Mouse (Mus musculus): ENCODE measurements around the gene Ccr8.

Gene Ccr8

DNA sequence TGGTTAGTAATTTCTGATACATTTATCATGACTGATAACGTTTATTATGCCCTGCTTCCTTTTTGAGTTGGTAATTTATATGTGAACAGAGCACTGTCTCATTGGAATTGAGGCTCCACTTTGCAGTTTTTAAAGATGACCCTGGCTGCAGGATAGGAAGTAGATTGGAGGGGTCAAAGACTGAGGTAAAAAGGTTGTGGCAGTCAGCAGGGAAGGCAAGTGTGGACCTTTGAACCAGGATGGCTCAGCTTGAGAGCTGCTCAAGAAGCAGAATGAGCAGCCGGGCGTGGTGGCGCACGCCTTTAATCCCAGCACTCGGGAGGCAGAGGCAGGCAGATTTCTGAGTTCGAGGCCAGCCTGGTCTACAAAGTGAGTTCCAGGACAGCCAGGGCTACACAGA lies 21.5 kb downstream of the Ccr8 start:
- CTCF ChIA-PET, result interaction anchor here in 3 of 4 experiments (0.6 to 1.0 kb wide), 4 partner anchors 9 to 1592 kb away, joined by 3 to 9 read pairs (median 4); partner anchors contain the start of gene Sec22c (in 1 of the 3)
- POLR2A ChIA-PET, result interaction anchor here (0.6 to 19.0 kb wide), 8 partner anchors 10 to 947 kb away, joined by 3 to 551 read pairs (median 5); partner anchors contain the start of gene Rpsa (in 3 of the 4)

DNA sequence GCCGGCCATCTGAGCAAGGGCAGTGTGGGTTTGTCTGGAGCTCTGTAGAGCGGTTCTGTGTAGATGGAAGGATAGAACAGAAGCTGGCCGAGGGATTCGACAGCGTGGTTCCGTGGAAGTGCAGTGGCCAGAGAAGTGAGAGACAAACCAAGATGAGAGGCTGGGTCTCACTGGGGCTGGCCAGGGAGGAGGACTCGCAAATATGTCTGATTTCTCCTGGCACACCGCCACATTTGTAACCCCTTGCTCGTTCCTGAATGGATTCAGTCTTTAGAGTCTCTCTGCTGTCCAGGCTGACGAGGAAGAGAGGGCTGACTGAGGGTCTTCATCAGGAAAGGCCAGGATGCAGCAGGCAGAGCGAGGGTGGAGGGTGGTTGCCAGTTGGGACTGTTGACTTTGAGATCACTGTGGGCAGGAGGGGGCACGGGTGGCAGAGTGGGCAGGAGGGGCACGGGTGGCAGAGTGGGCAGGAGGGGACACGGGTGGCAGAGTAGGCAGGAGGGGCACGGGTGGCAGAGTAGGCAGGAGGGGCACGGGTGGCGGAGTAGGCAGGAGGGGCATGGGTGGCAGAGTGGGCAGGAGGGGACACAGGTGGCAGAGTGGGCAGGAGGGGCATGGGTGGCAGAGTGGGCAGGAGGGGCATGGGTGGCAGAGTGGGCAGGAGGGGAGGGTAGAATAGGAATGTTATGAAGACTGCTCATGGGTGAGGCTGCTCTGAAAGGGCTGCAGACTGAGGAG lies 22.3 kb downstream of the Ccr8 start:
- POLR2A ChIA-PET, result interaction anchor here in 3 of 4 experiments (0.6 to 19.0 kb wide), 9 partner anchors 10 to 59 kb away, joined by 3 to 551 read pairs (median 4); partner anchors contain the start of gene Rpsa (in 3 of the 3)
- CTCF ChIA-PET, result interaction anchor here in 3 of 4 experiments (0.5 to 1.0 kb wide), 8 partner anchors 8 to 1969 kb away, joined by 3 to 9 read pairs (median 4); partner anchors contain the start of gene Sec22c (in 1 of the 3)

DNA sequence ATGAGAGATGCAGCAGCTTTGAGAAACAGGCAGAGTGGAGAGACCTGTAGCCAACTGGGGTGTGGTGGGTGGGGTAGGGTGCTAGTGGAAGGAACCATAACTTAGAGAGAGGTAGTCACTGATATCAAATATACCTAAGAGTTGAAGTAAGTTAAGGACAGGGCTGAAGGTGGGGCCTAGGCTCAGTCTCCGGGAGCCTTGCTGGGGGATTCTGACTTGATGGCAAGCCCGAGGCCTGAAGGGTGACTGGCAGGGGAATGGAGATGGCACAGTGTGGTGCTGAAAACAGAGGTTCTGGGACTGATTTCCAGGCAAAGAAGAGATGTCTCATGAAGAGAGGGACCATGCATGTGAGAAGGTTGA lies 22.9 kb downstream of the Ccr8 start:
- POLR2A ChIA-PET, result interaction anchor here in 3 of 4 experiments (0.6 to 19.0 kb wide), 5 partner anchors 13 to 59 kb away, joined by 3 to 551 read pairs (median 8); partner anchors contain the start of gene Rpsa (in 3 of the 3)
- CTCF ChIA-PET, result interaction anchor here in 3 of 4 experiments (0.5 to 0.9 kb wide), 4 partner anchors 23 to 109 kb away, joined by 3 to 4 read pairs (median 3); no protein-coding TSS in a partner anchor

DNA sequence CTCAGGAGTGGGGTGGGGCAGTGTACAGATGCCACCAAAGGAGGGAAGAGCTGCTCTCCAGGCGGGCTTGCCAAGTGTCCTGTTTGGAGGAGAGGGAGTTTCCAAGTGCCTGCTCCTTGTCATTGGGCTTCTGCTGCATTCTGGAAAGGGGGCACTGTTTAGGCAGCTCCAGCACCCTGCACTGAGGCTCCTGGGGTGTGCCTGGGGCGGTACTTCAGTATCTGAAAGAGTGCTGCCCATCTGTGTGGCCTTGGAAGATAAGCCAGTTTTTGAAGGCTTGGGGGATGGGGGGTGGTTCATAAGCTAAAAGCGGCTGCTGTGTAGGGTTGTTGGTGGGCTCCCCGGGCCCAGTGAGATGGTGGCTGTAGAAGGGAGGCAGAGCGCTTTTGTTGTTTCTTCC lies 23.7 kb downstream of the Ccr8 start:
- ChIA-PET CTCF (interaction anchor here in 3 of 4 experiments (0.9 to 1.7 kb wide), 7 partner anchors 11 to 142 kb away, joined by 3 to 6 read pairs (median 3); no protein-coding TSS in a partner anchor), POLR2A (interaction anchor here (0.5 to 19.0 kb wide), 16 partner anchors 10 to 181 kb away, joined by 3 to 551 read pairs (median 4); partner anchors contain the start of genes Rpsa (in 4 of the 4) and Mobp (in 1 of the 4))

DNA sequence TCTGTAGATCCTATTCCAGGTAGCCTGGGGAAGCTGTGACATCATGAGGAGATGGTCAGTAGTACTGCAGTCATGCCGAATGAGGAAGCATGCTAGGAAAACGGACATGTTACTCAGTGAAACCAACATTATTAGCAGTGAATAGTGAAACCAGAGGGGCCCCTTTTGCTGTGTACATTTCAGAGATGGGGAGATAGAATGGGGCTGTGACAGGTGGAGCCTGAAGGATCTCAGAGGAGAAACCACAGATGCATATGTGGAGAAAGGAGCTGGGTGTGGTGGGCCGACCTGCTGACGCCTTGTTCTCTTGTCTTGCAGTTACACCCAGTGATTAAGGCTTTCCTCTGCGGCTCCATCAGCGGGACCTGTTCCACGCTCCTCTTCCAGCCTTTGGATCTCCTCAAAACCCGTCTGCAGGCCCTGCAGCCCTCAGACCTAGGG lies 24.3 kb downstream of the Ccr8 start:
- CTCF ChIA-PET, result interaction anchor here in 3 of 4 experiments (1.0 to 1.7 kb wide), 6 partner anchors 10 to 142 kb away, joined by 3 to 6 read pairs (median 4); no protein-coding TSS in a partner anchor

DNA sequence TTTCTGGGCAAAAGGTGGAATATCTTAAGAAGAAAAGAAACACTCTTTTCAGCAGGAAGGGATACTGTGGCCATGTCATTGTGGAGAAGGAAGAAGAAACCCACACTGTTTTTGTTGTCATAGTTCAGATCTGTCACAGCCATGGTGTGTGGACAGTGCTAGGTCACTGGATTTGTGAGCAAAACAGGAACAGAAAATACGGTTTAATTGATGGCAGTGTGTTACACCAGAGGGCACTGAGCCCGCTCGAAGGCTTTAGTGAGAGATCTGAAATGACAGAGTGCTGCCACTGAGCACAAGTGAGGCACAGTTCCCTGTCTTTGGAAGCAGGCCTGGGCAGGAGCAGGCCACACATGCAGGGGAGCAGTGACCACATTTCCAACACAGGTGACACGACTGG lies 26.3 kb downstream of the Ccr8 start:
- POLR2A ChIA-PET, result interaction anchor here in 3 of 4 experiments (0.5 to 19.0 kb wide), 7 partner anchors 10 to 1071 kb away, joined by 3 to 551 read pairs (median 4); partner anchors contain the start of gene Rpsa (in 2 of the 3)
- CTCF ChIA-PET, result no interaction called here

More for the DNA sequence above, 24.3 kb downstream of the Ccr8 start:
- POLR2A ChIA-PET, result interaction anchor here (0.6 to 19.0 kb wide), 15 partner anchors 11 to 180 kb away, joined by 3 to 551 read pairs (median 4); partner anchors contain the start of genes Rpsa (in 4 of the 4) and Mobp (in 1 of the 4)

DNA sequence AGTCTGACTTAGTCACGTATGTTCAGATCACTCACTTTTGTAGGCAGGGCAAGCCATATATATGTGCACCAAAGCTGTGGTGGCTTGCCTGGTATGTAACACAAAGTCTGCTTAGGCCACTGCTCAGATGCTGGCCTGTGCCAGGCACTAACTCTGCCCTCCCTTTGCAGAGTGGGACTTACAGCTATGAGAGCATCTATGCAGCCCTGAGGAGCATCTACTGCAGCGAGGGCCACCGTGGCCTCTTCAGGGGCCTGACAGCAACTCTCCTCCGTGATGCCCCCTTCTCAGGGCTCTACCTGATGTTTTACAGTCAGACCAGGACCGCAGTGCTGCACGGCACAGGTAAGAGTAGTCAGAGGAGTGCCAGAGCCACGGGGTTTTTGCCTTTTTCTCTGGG lies 28.6 kb downstream of the Ccr8 start:
- POLR2A ChIA-PET, result interaction anchor here in 3 of 4 experiments (0.6 to 19.0 kb wide), 5 partner anchors 3 to 136 kb away, joined by 3 to 551 read pairs (median 29); partner anchors contain the start of genes Slc25a38 (in 2 of the 3), Csrnp1 (in 1 of the 3) and Rpsa (in 1 of the 3)

DNA sequence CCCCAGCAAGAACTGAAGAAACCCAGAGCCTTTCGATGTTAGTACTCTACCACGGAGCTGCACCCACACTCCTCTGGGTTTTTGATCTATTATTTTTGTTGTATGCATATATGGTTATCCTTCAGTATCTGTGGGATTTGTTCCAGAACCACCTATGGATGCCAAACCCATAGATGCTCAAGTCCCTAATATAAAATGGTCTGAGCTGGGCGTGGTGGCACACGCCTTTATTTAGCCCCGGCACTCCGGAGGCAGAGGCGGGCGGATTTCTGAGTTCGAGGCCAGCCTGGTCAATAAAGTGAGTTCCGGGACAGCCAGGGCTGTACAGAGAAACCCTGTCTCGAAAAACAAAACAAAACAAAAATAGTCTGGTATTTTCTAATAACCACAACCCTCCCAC lies 35.0 kb downstream of the Ccr8 start:
- POLR2A ChIA-PET, result interaction anchor here (0.6 to 19.0 kb wide), 123 partner anchors 1 to 1039 kb away, joined by 3 to 551 read pairs (median 4); partner anchors contain the start of genes Mobp (in 4 of the 4), Slc25a38 (in 4 of the 4), Csrnp1 (in 2 of the 4) and Gorasp1 (in 1 of the 4)
- CTCF ChIA-PET, result interaction anchor here in 3 of 4 experiments (0.5 to 2.4 kb wide), 7 partner anchors 11 to 168 kb away, joined by 3 to 11 read pairs (median 3); no protein-coding TSS in a partner anchor

More for the DNA sequence above, 28.6 kb downstream of the Ccr8 start:
- CTCF ChIA-PET, result no interaction called here

DNA sequence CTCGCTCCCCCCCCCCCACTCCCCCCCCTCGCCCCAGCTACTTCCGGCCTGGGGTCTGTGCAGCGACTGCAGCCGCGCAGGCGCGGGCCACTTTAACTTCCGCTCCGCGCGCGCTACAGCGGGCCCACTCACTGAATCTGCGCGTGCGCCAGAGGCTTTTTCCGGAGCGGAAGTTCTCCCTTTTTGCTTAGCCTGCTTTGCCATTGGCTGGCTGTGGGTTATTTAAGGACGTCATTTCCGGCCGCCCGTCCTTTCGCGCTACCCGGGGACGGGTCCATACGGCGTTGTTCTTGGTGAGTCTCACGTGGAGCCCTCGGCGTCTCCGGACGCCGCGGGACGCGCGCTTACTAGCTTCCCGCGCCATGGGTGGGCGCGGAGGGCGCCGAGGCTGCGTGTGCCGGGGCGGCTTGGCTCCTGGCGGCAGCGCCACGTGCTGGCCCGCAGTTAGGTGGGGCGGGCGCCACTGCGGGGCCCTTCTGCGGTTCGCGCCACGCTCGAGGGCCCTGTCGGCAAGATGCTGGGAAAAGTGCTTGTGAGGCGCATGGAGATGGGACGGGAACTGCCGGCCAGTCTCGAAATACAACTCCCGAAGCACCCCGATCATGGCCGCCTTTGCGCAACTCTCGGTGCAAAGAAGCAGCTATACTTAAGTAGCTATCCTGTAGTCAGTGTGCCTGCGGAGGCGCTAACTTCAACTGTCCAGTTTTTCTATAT lies 35.8 kb downstream of the Ccr8 start, which contains the start of gene Rpsa:
Gene Rpsa (plus strand): TSS at position 152 of the 714 bp plus-strand sequence.
- ChIA-PET CTCF (interaction anchor here in 2 of 4 experiments (0.5 to 0.9 kb wide), 4 partner anchors 13 to 169 kb away, joined by 3 to 11 read pairs (median 4); no protein-coding TSS in a partner anchor), POLR2A (interaction anchor here (0.6 to 19.0 kb wide), 145 partner anchors 0 to 1264 kb away, joined by 3 to 551 read pairs (median 4); partner anchors contain the start of genes Mobp (in 4 of the 4), Slc25a38 (in 4 of the 4), Csrnp1 (in 2 of the 4) and Gorasp1 (in 2 of the 4))

DNA sequence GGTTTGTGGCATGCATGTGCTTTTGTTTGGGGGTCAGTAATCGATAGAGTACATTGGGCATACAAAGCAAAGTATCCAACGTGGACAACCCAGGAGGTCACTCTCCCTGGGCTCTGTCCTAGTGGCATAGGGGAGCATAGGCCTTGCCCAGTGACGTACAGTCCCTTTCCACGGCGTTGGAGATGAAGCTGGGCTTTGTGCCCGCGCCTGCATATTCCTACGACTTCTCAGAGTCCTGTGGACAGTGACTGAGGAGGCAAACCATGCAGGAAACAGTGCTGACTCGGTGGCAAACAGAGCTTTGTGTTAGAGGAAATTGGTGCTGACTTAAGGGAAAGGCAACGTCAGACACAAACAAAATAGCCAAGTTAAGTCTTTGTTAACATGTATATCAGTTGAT lies 37.4 kb downstream of the Ccr8 start:
- CTCF ChIA-PET, result interaction anchor here in 1 of 4 experiments (1.8 kb wide), 1 partner anchor 19 kb away, joined by 5 read pairs; the partner anchor contains the start of gene Slc25a38
- POLR2A ChIA-PET, result interaction anchor here (0.5 to 16.6 kb wide), 42 partner anchors 11 to 806 kb away, joined by 3 to 551 read pairs (median 5); partner anchors contain the start of genes Mobp (in 3 of the 4), Slc25a38 (in 3 of the 4), Ccr8 (in 1 of the 4) and Csrnp1 (in 1 of the 4)

DNA sequence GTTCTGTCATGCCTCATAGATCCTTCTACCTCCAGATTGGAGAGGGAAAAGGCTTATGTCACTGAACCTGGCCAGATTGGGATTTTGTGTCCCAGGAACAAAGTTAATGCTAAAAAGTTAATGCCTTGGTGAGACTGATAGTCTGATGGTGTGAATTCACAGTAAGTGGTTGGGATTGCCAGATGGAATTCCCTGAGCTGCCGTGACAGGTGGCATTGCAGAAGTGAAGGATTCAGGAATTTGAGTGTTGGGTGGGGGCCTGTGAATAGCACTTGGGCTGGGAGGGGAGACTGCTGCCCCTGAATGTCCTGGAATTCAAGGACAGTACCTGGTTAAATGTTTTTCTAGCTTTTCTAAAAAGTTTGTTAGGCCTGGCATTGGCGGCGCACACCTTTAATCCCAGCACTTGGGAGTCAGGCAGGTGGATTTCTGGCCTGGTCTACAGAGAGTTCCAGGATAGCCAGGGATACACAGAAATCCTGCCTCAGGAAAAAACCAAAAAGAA lies 39.9 kb downstream of the Ccr8 start:
- POLR2A ChIA-PET, result interaction anchor here (0.7 to 16.6 kb wide), 33 partner anchors 9 to 442 kb away, joined by 3 to 551 read pairs (median 6); partner anchors contain the start of genes Mobp (in 3 of the 4), Slc25a38 (in 3 of the 4), Csrnp1 (in 1 of the 4) and Rpl14 (in 1 of the 4)
- CTCF ChIA-PET, result no interaction called here

DNA sequence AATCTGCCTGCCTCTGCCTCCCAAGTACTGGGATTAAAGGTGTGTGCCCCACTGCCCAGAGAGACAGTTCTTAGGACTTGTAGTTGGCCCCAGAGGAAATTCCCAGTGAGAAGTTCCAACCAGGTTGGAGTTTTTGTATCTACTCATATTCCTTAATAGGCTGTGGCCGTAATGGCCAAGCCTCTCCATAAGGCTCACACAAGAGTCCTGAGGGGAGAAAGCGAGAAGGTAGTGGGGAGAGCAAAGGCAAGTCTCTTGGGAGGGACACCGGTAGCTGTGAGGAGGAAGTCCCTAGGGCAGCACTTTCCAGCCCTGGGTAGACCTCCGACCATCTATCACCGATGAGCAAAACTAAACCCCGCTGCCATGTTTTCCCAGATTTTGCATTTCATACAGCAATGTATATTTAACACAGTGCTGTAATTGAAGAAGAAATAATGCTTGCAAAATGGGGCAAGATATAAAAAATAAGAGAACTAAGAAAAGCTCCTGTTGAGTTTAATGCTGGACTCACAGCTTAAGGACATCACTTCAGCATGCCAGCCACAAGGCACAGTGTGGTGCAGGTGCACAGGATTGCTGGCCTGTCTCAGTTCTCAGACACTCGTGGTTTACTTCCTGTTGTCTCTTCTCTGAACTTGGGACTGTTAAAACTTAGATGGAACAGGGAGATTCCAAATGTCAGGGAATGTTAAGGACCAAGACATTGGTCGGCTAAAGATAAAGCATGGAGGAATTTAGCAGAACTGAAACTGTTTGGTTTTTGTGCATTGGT lies 41.3 kb downstream of the Ccr8 start:
- POLR2A ChIA-PET, result interaction anchor here (0.6 to 16.6 kb wide), 52 partner anchors 9 to 802 kb away, joined by 3 to 551 read pairs (median 4); partner anchors contain the start of genes Mobp (in 4 of the 4), Slc25a38 (in 2 of the 4) and Xirp1 (in 1 of the 4)
- CTCF ChIA-PET, result interaction anchor here in 2 of 4 experiments (0.6 to 1.0 kb wide), 2 partner anchors 35 to 437 kb away, joined by 3 read pairs; no protein-coding TSS in a partner anchor

DNA sequence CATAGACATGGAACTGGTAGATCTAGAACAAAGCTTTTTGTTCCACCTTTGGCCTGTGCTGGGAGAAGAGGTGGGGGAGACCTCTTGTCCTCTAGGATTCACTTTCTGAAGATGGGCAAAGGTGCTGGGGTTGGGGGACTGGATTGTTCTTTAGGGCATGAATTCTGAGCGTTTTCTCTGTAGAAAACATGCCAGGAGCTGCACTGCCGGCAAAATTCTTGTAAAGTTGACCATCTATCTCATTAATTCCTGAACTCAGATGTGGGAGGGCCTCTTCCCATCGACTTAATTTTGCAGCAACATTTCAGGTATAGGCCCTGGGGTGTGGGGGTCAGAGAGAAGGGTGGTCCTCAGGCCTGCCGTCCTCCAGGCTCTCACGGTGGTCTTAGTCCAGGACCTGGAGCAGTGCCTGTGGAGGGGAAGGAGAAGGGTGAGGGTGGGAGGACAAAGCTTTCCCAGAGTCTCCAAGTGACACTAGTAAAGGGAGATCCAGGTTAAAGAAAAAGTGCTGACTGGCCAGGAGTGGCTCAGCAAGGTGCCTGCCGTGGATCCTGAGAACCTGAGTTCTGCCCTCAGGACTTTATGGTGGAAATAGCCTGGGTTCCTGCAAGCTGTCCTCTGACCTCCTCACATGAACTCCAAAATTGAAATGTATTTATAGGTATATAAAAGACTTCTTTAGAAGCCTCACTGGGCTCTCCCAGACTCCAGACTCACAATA lies 42.0 kb downstream of the Ccr8 start:
- ChIA-PET CTCF (interaction anchor here in 2 of 4 experiments (1.0 to 1.1 kb wide), 2 partner anchors 34 to 37 kb away, joined by 3 to 5 read pairs; no protein-coding TSS in a partner anchor), POLR2A (interaction anchor here (0.7 to 16.6 kb wide), 56 partner anchors 8 to 801 kb away, joined by 3 to 551 read pairs (median 4); partner anchors contain the start of genes Mobp (in 4 of the 4), Slc25a38 (in 2 of the 4) and Xirp1 (in 1 of the 4))

DNA sequence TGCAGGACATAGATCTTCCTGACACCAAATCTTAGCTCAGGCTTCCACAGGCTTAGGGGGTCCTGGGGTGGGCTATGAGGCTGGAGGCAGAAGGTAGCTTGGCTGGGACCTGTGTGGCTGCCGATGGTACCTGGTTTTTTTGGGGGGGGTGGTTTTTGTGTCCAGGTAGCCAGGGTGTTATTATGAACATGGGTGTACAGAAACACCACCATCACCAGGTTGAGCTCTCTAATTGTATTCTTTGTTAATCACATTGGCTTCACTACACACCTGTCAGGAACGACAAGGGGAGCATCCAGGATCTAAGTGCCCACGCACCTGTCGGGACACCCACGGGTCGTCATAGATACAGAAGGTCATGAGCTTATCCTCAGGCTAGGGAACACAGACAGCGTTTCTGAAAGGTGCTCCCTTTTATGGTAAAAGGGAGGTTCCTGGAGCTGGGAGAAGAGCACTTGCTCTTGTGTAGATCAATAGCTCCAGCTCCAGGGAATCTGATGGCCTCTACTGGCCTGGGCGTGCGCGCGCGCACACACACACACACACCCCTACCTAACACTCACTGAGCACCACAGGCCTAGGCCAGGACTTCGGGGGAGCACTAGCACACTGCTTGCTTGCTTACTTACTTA lies 42.7 kb downstream of the Ccr8 start:
- POLR2A ChIA-PET, result interaction anchor here (0.5 to 16.6 kb wide), 49 partner anchors 8 to 800 kb away, joined by 3 to 551 read pairs (median 4); partner anchors contain the start of genes Mobp (in 4 of the 4), Slc25a38 (in 3 of the 4), Rpsa (in 1 of the 4) and Xirp1 (in 1 of the 4)
- CTCF ChIA-PET, result interaction anchor here in 2 of 4 experiments (0.7 to 1.1 kb wide), 4 partner anchors 37 to 330 kb away, joined by 3 to 5 read pairs (median 3); no protein-coding TSS in a partner anchor

DNA sequence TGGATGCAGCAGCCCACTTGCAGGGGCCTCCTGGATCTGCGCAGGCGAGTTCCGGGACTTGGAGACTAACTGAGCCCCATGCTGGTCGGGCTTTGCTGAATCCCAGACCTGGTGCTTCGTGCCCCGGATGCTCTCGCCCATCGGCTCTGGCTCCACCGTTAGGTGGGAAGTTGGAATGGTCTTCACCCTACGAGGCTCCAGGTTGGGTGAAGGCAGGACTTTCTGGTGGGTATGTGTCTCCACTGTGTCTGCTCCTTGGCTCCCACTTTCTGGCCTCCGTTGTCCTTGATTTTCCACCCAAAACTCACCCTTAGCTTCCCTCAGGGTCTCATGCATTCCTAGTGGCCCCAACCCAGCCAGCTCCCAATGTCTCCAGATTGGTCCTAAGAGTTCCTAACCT lies 43.5 kb downstream of the Ccr8 start:
- CTCF ChIA-PET, result interaction anchor here in 2 of 4 experiments (0.7 to 1.1 kb wide), 3 partner anchors 36 to 195 kb away, joined by 3 to 5 read pairs (median 3); no protein-coding TSS in a partner anchor
- POLR2A ChIA-PET, result interaction anchor here (0.5 to 16.6 kb wide), 35 partner anchors 9 to 1651 kb away, joined by 3 to 551 read pairs (median 6); partner anchors contain the start of genes Mobp (in 4 of the 4), Slc25a38 (in 3 of the 4) and Rpsa (in 1 of the 4)
